Mouse (Mus musculus) erythroblast, embryonic 14.5 days (primary cell): Measurements from ENCODE around the gene E130208F15Rik. TPM values are rescaled to one million over a fixed set of nuclear protein-coding genes. Genes with fewer than 3 reads are reported as not detected.
A peak's percentile ranks its signal among the peaks of the same experiment; 100 is the strongest.

ENCODE experiments used
- H3K27me3 ChIP-seq: 2 replicates; pipeline ENCODE4 v1.6.1; 2012; ENCODE audit warnings: inconsistent platforms; ENCODE audit not compliant: control insufficient read depth
- H3K36me3 ChIP-seq: 2 replicates; pipeline ENCODE4 v1.6.1; 2012; ENCODE audit warnings: mild to moderate bottlenecking, inconsistent platforms; ENCODE audit not compliant: control insufficient read depth
- H3K4me1 ChIP-seq: 2 replicates; pipeline ENCODE4 v1.6.1; 2012; ENCODE audit warnings: inconsistent platforms; ENCODE audit not compliant: control insufficient read depth
- H3K4me3 ChIP-seq: replicated peaks from 2 replicates; pipeline ENCODE3; 2012; ENCODE audit warnings: moderate library complexity, mild to moderate bottlenecking, inconsistent platforms
- H3K9me3 ChIP-seq: 2 replicates; pipeline ENCODE4 v1.6.1; 2012; ENCODE audit warnings: low read length, inconsistent platforms, mixed read lengths; ENCODE audit not compliant: control insufficient read depth
- GATA1 ChIP-seq: IDR thresholded peaks from 2 replicates; pipeline ENCODE4 v1.6.1; 2012; ENCODE audit warnings: low read length, inconsistent platforms, mixed read lengths
- TAL1 ChIP-seq: IDR thresholded peaks from 3 replicates; pipeline ENCODE4 v1.6.1; 2012; ENCODE audit warnings: low read length, inconsistent platforms, mixed read lengths
- polyA plus RNA-seq: library from polyadenylated mRNA; stranded (reverse); fragments of >175 nt; gene quantifications from 2 replicates; pipeline ENCODE4 v1.2.3, GENCODE M21; 2012

The E130208F15Rik gene
- polyA plus RNA-seq, 1 experiment: not detected

GRCm38 (mm10) chr7:30300914-30301313 is 20.6 kb upstream of the E130208F15Rik start:
- Histone ChIP-seq H3K9me3 (no peaks in the 10 kb centered on the region), H3K27me3 (no peaks in the 10 kb centered on the region), H3K4me3 (no peak overlapping the region), H3K4me1 (peaks cover 12% of the 10 kb centered on the region), H3K36me3 (no peaks in the 10 kb centered on the region)
- TF ChIP-seq GATA1 (no peak), TAL1 (no peak)

- H3K4me1 ChIP-seq: peaks cover 23% of the 10 kb centered on the region
- no peaks in the 10 kb centered on the region for H3K27me3 ChIP-seq
- TF ChIP-seq GATA1 (no peak), TAL1 (no peak)
- peaks cover 2% of the 10 kb centered on the region; the same call in 1 of the 2 replicates for H3K36me3 ChIP-seq
- no peak overlapping the region for H3K4me3 ChIP-seq
- H3K9me3 ChIP-seq: no peaks in the 10 kb centered on the region
Measured at GRCm38 (mm10) chr7:30306083-30306779, 15.3 kb upstream of the E130208F15Rik start.

GRCm38 (mm10) chr7:30308076-30309005 is 13.2 kb upstream of the E130208F15Rik start, which contains the start of gene Alkbh6:
Gene Alkbh6, plus strand, starts transcription at chr7:30308717.
- Histone ChIP-seq H3K27me3 (no peaks in the 10 kb centered on the region), H3K4me1 (peaks cover 23% of the 10 kb centered on the region), H3K9me3 (no peaks in the 10 kb centered on the region), H3K36me3 (peaks cover 9% of the 10 kb centered on the region; the same call in 1 of the 2 replicates), H3K4me3 (peak within 1 kb of the TSS; percentile 67)
- TF ChIP-seq TAL1 (no peak), GATA1 (no peak)

GRCm38 (mm10) chr7:30309395-30310129 is 12.0 kb upstream of the E130208F15Rik start:
- Histone ChIP-seq H3K36me3 (peaks cover 9% of the 10 kb centered on the region; the same call in 1 of the 2 replicates), H3K27me3 (no peaks in the 10 kb centered on the region), H3K4me1 (peaks cover 27% of the 10 kb centered on the region), H3K9me3 (no peaks in the 10 kb centered on the region), H3K4me3 (peak overlapping the region; percentile 67)
- TF ChIP-seq TAL1 (no peak), GATA1 (no peak)

GRCm38 (mm10) chr7:30310136-30310535 is 11.4 kb upstream of the E130208F15Rik start:
- Histone ChIP-seq H3K9me3 (no peaks in the 10 kb centered on the region), H3K36me3 (peaks cover 9% of the 10 kb centered on the region; the same call in 1 of the 2 replicates), H3K27me3 (no peaks in the 10 kb centered on the region), H3K4me3 (no peak overlapping the region), H3K4me1 (peaks cover 29% of the 10 kb centered on the region)
- TF ChIP-seq GATA1 (no peak), TAL1 (no peak)

- no peaks in the 10 kb centered on the region for H3K9me3 ChIP-seq
- peaks cover 17% of the 10 kb centered on the region for H3K4me1 ChIP-seq
- no peaks in the 10 kb centered on the region for H3K27me3 ChIP-seq
- peak overlapping the region; percentile 47 for H3K4me3 ChIP-seq
- TF ChIP-seq GATA1: no peak
- no peak for TF ChIP-seq TAL1
- peaks cover 9% of the 10 kb centered on the region; the same call in 1 of the 2 replicates for H3K36me3 ChIP-seq
Measured at GRCm38 (mm10) chr7:30313666-30314320, 7.7 kb upstream of the E130208F15Rik start.

GRCm38 (mm10) chr7:30314721-30315155 is 6.8 kb upstream of the E130208F15Rik start, which contains the start of gene Syne4:
Gene Syne4, plus strand, starts transcription at chr7:30314807.
- Histone ChIP-seq H3K4me3 (peak within 1 kb of the TSS; percentile 47), H3K36me3 (peaks cover 9% of the 10 kb centered on the region; the same call in 1 of the 2 replicates), H3K27me3 (no peaks in the 10 kb centered on the region), H3K9me3 (no peaks in the 10 kb centered on the region), H3K4me1 (peaks cover 11% of the 10 kb centered on the region)
- TF ChIP-seq TAL1: no peak
